Comparison of ENCODE assay signal across 2 mouse cellular contexts in genomic region chr17:84564264-84564663, GRCm38 (mm10). TPM values are rescaled to one million over a fixed set of nuclear protein-coding genes. Genes with fewer than 3 reads are reported as not detected.
"Had no signal": no experiment of that assay in that cellular context is flagged by ENCODE, and none has a peak within 500 bp of the region (broad histone marks: within the 10 kb centered on the region; RNA-seq: fewer than 3 reads in every experiment).

No protein-coding gene starts in this region.

RNA-seq across cellular contexts. Expression of gene Plekhh2, which starts 52.6 kb away (rescaled TPM):
- total RNA-seq: hematopoietic stem cell, adult 5-6 weeks had no signal
- polyA plus RNA-seq: inflammation-experienced regulatory T-cells, adult 6 months had no signal
